In genomic region chr9:102572888-102573287, GRCm38 (mm10) we compare ENCODE assay signal across 19 mouse cellular contexts. TPM values are rescaled to one million over a fixed set of nuclear protein-coding genes. Genes with fewer than 3 reads are reported as not detected.
DNase-seq lines count a peak whose midpoint lies in the region; TF ChIP-seq lines count a peak whose summit lies in the region.
"Had no signal": no experiment of that assay in that cellular context is flagged by ENCODE, and none has a peak within 500 bp of the region (broad histone marks: within the 10 kb centered on the region; RNA-seq: fewer than 3 reads in every experiment).

No protein-coding gene starts in this region.

- H3K27ac ChIP-seq in gastrocnemius, adult 2 months: no peak overlapping the region
- no peak overlapping the region for H3K27ac ChIP-seq in CH12.LX (ENCODE audit: insufficient read depth, low read depth)
- H3K27ac ChIP-seq: embryonic facial prominence, embryonic 15.5 days; forebrain, embryonic 15.5 days; hindbrain, embryonic 12.5 days had no signal

- H3K9me3 ChIP-seq in CH12.LX (replicated peaks; ENCODE audit: low read length): no peaks in the 10 kb centered on the region
- H3K9me3 ChIP-seq: embryonic facial prominence, embryonic 15.5 days; forebrain, embryonic 10.5 days; forebrain, embryonic 15.5 days; hindbrain, embryonic 12.5 days had no signal

- dilution Hi-C loops in CH12.LX (cut with MboI; ENCODE audit: extremely low pct_ligation_motif_present, extremely low pct_unique_long_range_greater_than_20kb, low sequenced_read_pairs): no loop called here

- no peak for TF ChIP-seq CTCF in gastrocnemius, adult 2 months (IDR thresholded peaks at IDR 0.05)
- no peak for TF ChIP-seq CTCF in CH12.LX (conservative IDR thresholded peaks at IDR 0.05 in 1 of 2, IDR thresholded peaks at IDR 0.05 in 1 of 2; ENCODE audit: low read depth in 2 of 2, low read length in 2 of 2)

- TF ChIP-seq POLR2A in CH12.LX (IDR thresholded peaks at IDR 0.05; ENCODE audit: low read depth, low read length) (no peak), myocyte (IDR thresholded peaks at IDR 0.05; ENCODE audit: insufficient read length, low read depth) (no peak)

- H3K4me1 ChIP-seq in CH12.LX (ENCODE audit: control insufficient read depth in 1 of 2, insufficient read depth in 2 of 2): peaks cover 9 to 20% of the 10 kb centered on the region in 2 experiments
- H3K4me1 ChIP-seq: embryonic facial prominence, embryonic 15.5 days; forebrain, embryonic 15.5 days; hindbrain, embryonic 12.5 days had no signal

- H3ac ChIP-seq in myocyte (ENCODE audit: control insufficient read depth, insufficient read length): no peak overlapping the region

- H3K36me3 ChIP-seq in CH12.LX (replicated peaks in 1 of 2; ENCODE audit: control insufficient read depth in 1 of 2, insufficient read depth in 1 of 2, low read length in 1 of 2): no peaks in the 10 kb centered on the region
- H3K36me3 ChIP-seq in myocyte (ENCODE audit: control insufficient read depth, insufficient read depth): no peaks in the 10 kb centered on the region
- H3K36me3 ChIP-seq: embryonic facial prominence, embryonic 15.5 days; forebrain, embryonic 10.5 days; forebrain, embryonic 15.5 days; hindbrain, embryonic 12.5 days had no signal

- no peak overlapping the region for H3K9ac ChIP-seq in CH12.LX (ENCODE audit: insufficient read depth, low read depth)
- H3K9ac ChIP-seq: embryonic facial prominence, embryonic 15.5 days; forebrain, embryonic 15.5 days; hindbrain, embryonic 12.5 days had no signal

- H3K27me3 ChIP-seq in CH12.LX (replicated peaks) (no peaks in the 10 kb centered on the region), myocyte (ENCODE audit: control insufficient read depth, insufficient read depth, insufficient read length) (peaks cover 6% of the 10 kb centered on the region)
- H3K27me3 ChIP-seq: embryonic facial prominence, embryonic 15.5 days; forebrain, embryonic 15.5 days; hindbrain, embryonic 12.5 days had no signal

- in situ Hi-C loops in CH12.LX (cut with MboI; ENCODE audit: low pct_ligation_motif_present, low pct_unique_long_range_greater_than_20kb, low sequenced_read_pairs): no loop called here

- H3K79me2 ChIP-seq in CH12.LX (replicated peaks; ENCODE audit: control insufficient read depth, extremely low read depth, insufficient read depth, poor library complexity, severe bottlenecking): no peaks in the 10 kb centered on the region
- no peaks in the 10 kb centered on the region for H3K79me2 ChIP-seq in myocyte (ENCODE audit: control insufficient read depth, insufficient read depth)

- peak; percentile 40 for DNase-seq in gastrocnemius, adult 2 months
- no peak for DNase-seq in gastrocnemius, postnatal 25 days
- peak; percentile 10 for DNase-seq in 416B (ENCODE audit: low read depth)
- peak; percentile 13 for DNase-seq in CH12.LX (ENCODE audit: extremely low read depth)
- DNase-seq in testis, postnatal 14 days (ENCODE audit: low spot score): no peak
- DNase-seq in layer of hippocampus, postnatal 14 days (ENCODE audit: low spot score in 2 of 2): no peak
- DNase-seq: adrenal gland, postnatal 10 days; cerebellum, adult 11 months; cerebellum, adult 8-10 months; embryo, embryonic 11 days; gastrocnemius, postnatal 14 days; heart, postnatal 10 days; heart, postnatal 4 days had no signal

- no peak for TF ChIP-seq RAD21 in CH12.LX (IDR thresholded peaks at IDR 0.05; ENCODE audit: low read depth, low read length)

- intact Hi-C loops in gastrocnemius, adult 2 months (cut with DNase I): no loop called here

- H3K4me2 ChIP-seq in CH12.LX (ENCODE audit: insufficient read depth, low read depth, poor library complexity, severe bottlenecking): no peak overlapping the region
- no peak overlapping the region for H3K4me2 ChIP-seq in myocyte (ENCODE audit: low read depth)
- H3K4me2 ChIP-seq: embryonic facial prominence, embryonic 15.5 days; forebrain, embryonic 15.5 days; hindbrain, embryonic 12.5 days had no signal

- no peak overlapping the region for H3K4me3 ChIP-seq in gastrocnemius, adult 2 months
- H3K4me3 ChIP-seq in CH12.LX (replicated peaks in 1 of 3; ENCODE audit: low read depth in 2 of 3, low read length in 2 of 3, poor library complexity in 1 of 3) (no peak overlapping the region), myocyte (no peak overlapping the region)
- H3K4me3 ChIP-seq: embryonic facial prominence, embryonic 15.5 days; erythroblast, embryonic 14.5 days; forebrain, embryonic 10.5 days; forebrain, embryonic 15.5 days; hindbrain, embryonic 12.5 days had no signal

- no peak for TF ChIP-seq EP300 in CH12.LX (IDR thresholded peaks at IDR 0.05; ENCODE audit: low read length)

TF ChIP-seq in CH12.LX, 34 proteins besides CTCF, POLR2A, EP300 and RAD21:
- TF ChIP-seq ZMIZ1 (IDR thresholded peaks at IDR 0.05; ENCODE audit: low read depth, low read length) (no peak), USF1 (IDR thresholded peaks at IDR 0.05; ENCODE audit: low read depth, low read length) (no peak), CHD2 (IDR thresholded peaks at IDR 0.05; ENCODE audit: low read length) (no peak), ZC3H11A (IDR thresholded peaks at IDR 0.05; ENCODE audit: low read depth, low read length) (no peak), KAT2A (IDR thresholded peaks at IDR 0.05; ENCODE audit: insufficient replicate concordance, low read length) (no peak), NELFE (IDR thresholded peaks at IDR 0.05; ENCODE audit: low read depth, low read length) (no peak), ETS1 (conservative IDR thresholded peaks at IDR 0.05; ENCODE audit: low read depth, low read length) (0 out of 2 replicates have a peak, but pooled peaks have one; percentile 11), TBP (conservative IDR thresholded peaks at IDR 0.05; ENCODE audit: low read depth, low read length) (no peak), BHLHE40 (IDR thresholded peaks at IDR 0.05; ENCODE audit: low read depth, low read length) (peak; percentile 85), PAX5 (IDR thresholded peaks at IDR 0.05; ENCODE audit: low read length) (no peak)
TF ChIP-seq in CH12.LX: peak in this region for 2.

TF ChIP-seq in myocyte, 11 proteins besides CTCF, POLR2A, EP300 and RAD21:
- no peak for TF ChIP-seq CEBPB (IDR thresholded peaks at IDR 0.05; ENCODE audit: insufficient read depth, poor library complexity, severe bottlenecking)
- TF ChIP-seq REST (IDR thresholded peaks at IDR 0.05; ENCODE audit: insufficient read depth, insufficient read length): no peak
- TF ChIP-seq SRF (IDR thresholded peaks at IDR 0.05; ENCODE audit: control insufficient read depth, insufficient read length, low read depth): no peak
- TF ChIP-seq MYOG (IDR thresholded peaks at IDR 0.05; ENCODE audit: control insufficient read depth in 1 of 3, insufficient read depth in 1 of 3, insufficient read length in 2 of 3, low read depth in 2 of 3): peak in 2 of 3 experiments; percentile 10 to 87
- peak in 2 of 3 experiments; percentile 47 to 84 for TF ChIP-seq MYOD1 (IDR thresholded peaks at IDR 0.05; ENCODE audit: control insufficient read depth in 1 of 3, insufficient read length in 2 of 3, low read depth in 2 of 3)
- peak; percentile 9 for TF ChIP-seq TCF12 (IDR thresholded peaks at IDR 0.05; ENCODE audit: insufficient read depth, poor library complexity, severe bottlenecking)
- no peak for TF ChIP-seq E2F4 (IDR thresholded peaks at IDR 0.05; ENCODE audit: insufficient read depth)

RNA-seq across cellular contexts. Expression of gene Anapc13, which starts 53.2 kb away (rescaled TPM):
- 100 to 1,000 TPM; 217 to 239 TPM for total RNA-seq in gastrocnemius, adult 2 months (2021)
- 100 to 1,000 TPM; 186 to 188 TPM for total RNA-seq in gastrocnemius, postnatal 25 days (2021)
- total RNA-seq in CH12.LX (2012; rRNA removed) (62.6 and 64.5 TPM in 2 replicates), CH12.LX (2014; rRNA removed) (20.8 and 27.2 TPM in 2 replicates)
- polyA plus RNA-seq in CH12.LX (2012; ENCODE audit: insufficient read length, low read depth) (87.4 and 102 TPM in 2 replicates), myocyte (2012; fragmentation: generic; extraction: Trizol) (144 TPM)
- total RNA-seq in layer of hippocampus, postnatal 14 days (2021): 100 to 1,000 TPM; 106 TPM

RNA-seq across cellular contexts. Expression of gene Cep63, which starts 53.4 kb away (rescaled TPM):
- 10 to 100 TPM; 18.5 to 25.2 TPM for total RNA-seq in gastrocnemius, adult 2 months (2021)
- 10 to 100 TPM; 19.1 to 22.4 TPM for total RNA-seq in gastrocnemius, postnatal 25 days (2021)
- total RNA-seq in CH12.LX (2012; rRNA removed) (18.7 and 24.8 TPM in 2 replicates), CH12.LX (2014; rRNA removed) (27.3 and 34.9 TPM in 2 replicates)
- polyA plus RNA-seq in CH12.LX (2012; ENCODE audit: insufficient read length, low read depth) (45.6 and 62.4 TPM in 2 replicates), myocyte (2012; fragmentation: generic; extraction: Trizol) (8.8 TPM)
- 10 to 100 TPM; 28.1 to 28.3 TPM for total RNA-seq in layer of hippocampus, postnatal 14 days (2021)

Comparison
In these comparisons a context has a peak if more than half of its experiments do, and no peak if none do; other contexts are left out.
1. DNase-seq: peak in gastrocnemius, adult 2 months (single experiment), 416B (single experiment) and CH12.LX (single experiment); none in gastrocnemius, postnatal 25 days (single experiment), testis, postnatal 14 days (single experiment) and layer of hippocampus, postnatal 14 days (0 of 2).